Mouse (Mus musculus): ENCODE data around the gene Morc3.

DNA sequence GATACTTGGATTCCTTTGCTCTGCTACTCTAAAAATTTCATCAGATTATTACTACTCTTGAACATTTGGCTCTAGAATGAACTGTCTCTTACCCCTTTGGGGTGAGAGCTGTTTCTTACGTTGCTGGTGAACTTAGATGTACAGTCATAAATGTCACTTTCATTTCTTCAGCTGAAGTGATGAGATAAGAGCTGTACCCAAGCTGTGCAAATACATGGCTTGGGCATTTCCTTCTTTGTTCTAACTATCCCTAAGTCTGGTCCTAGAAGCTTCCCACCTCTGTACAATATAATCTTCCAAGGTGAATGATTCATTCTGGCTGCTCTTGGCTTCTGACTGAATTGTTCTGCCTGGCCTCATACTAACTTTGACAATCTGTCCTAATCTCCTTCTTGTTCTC is 7.1 kb downstream of the Morc3 start:
- TF ChIP-seq EP300 (IDR thresholded peaks at IDR 0.05; ENCODE audit: low read depth) (no peak), CTCF (IDR thresholded peaks at IDR 0.05; ENCODE audit: low read depth) (no peak)

Data from liver, embryonic 14.5 days (tissue).